ENCODE assay signal across 8 mouse cellular contexts in genomic region chr15:80133682-80134449, GRCm38 (mm10). TPM values are rescaled to one million over a fixed set of nuclear protein-coding genes. Genes with fewer than 3 reads are reported as not detected.
DNase-seq lines count a peak whose midpoint lies in the region; ATAC-seq and TF ChIP-seq lines count a peak whose summit lies in the region.

No protein-coding gene starts in this region.

- H3K9ac ChIP-seq in heart, postnatal 0 days (replicated peaks; ENCODE audit: low read depth, low read length): peak overlapping the region; percentile 81

- H3K4me2 ChIP-seq in heart, postnatal 0 days (ENCODE audit: low read depth, low read length): peak overlapping the region; percentile 70

- DNase-seq in ovary, postnatal 36 days (ENCODE audit: low spot score): peak; percentile 26
- DNase-seq in ovary, adult 18-20 months (ENCODE audit: low spot score): no peak
- no peak for DNase-seq in embryonic facial prominence, embryonic 10.5 days (ENCODE audit: low spot score)
- peak; percentile 37 for DNase-seq in heart, postnatal 0 days (ENCODE audit: low spot score)
- no peak for DNase-seq in limb, embryonic 10.5 days (ENCODE audit: low spot score)
- DNase-seq in yolk sac, embryonic 10.5 days (ENCODE audit: low spot score): peak; percentile 26
- DNase-seq in adrenal gland, postnatal 25 days: no peak

- peak overlapping the region; percentile 86 for H3K4me3 ChIP-seq in embryonic facial prominence, embryonic 10.5 days
- peak overlapping the region; percentile 73 for H3K4me3 ChIP-seq in heart, postnatal 0 days (ENCODE audit: low read depth, low read length)
- H3K4me3 ChIP-seq in limb, embryonic 10.5 days: peak overlapping the region; percentile 84

- peak; percentile 4; the same call in 1 of the 2 replicates for ATAC-seq in heart, postnatal 0 days (ENCODE audit: insufficient read depth, low read depth)
- ATAC-seq in megakaryocyte-erythroid progenitor cell, adult 5-6 weeks (replicated peaks; ENCODE audit: low FRiP score, low TSS enrichment, poor library complexity, severe bottlenecking): peak; percentile 9; the same call in 1 of the 2 replicates

- no peak for TF ChIP-seq CTCF in heart, postnatal 0 days (IDR thresholded peaks at IDR 0.05; ENCODE audit: low read depth)

- no peaks in the 10 kb centered on the region for H3K27me3 ChIP-seq in embryonic facial prominence, embryonic 10.5 days (replicated peaks; ENCODE audit: low read depth, poor library complexity, severe bottlenecking)
- H3K27me3 ChIP-seq in heart, postnatal 0 days (ENCODE audit: control insufficient read depth, insufficient read depth, low read length): no peaks in the 10 kb centered on the region
- H3K27me3 ChIP-seq in limb, embryonic 10.5 days (ENCODE audit: low read depth, poor library complexity, severe bottlenecking): no peaks in the 10 kb centered on the region

- H3K4me1 ChIP-seq in embryonic facial prominence, embryonic 10.5 days: peaks cover 38% of the 10 kb centered on the region
- H3K4me1 ChIP-seq in heart, postnatal 0 days (ENCODE audit: control insufficient read depth, insufficient read depth): peaks cover 30% of the 10 kb centered on the region
- peaks cover 18% of the 10 kb centered on the region for H3K4me1 ChIP-seq in limb, embryonic 10.5 days

- no peak; the same call in 1 of the 2 replicates for TF ChIP-seq EP300 in heart, postnatal 0 days (IDR thresholded peaks at IDR 0.05; ENCODE audit: low read depth)

- H3K9me3 ChIP-seq in embryonic facial prominence, embryonic 10.5 days: no peaks in the 10 kb centered on the region
- no peaks in the 10 kb centered on the region for H3K9me3 ChIP-seq in heart, postnatal 0 days (replicated peaks; ENCODE audit: control insufficient read depth, low read length)
- H3K9me3 ChIP-seq in limb, embryonic 10.5 days (replicated peaks): no peaks in the 10 kb centered on the region

- peak overlapping the region; percentile 100 for H3K27ac ChIP-seq in embryonic facial prominence, embryonic 10.5 days (replicated peaks)
- H3K27ac ChIP-seq in heart, postnatal 0 days (ENCODE audit: low read depth): peak overlapping the region; percentile 99
- peak overlapping the region; percentile 100 for H3K27ac ChIP-seq in limb, embryonic 10.5 days

- 18% methylated on average over 14 of the region's 14 CpGs for WGBS in embryonic facial prominence, embryonic 10.5 days
- WGBS in heart, postnatal 0 days: 6% methylated on average over 14 of the region's 14 CpGs
- WGBS in limb, embryonic 10.5 days: 31% methylated on average over 14 of the region's 14 CpGs

- peaks cover 23% of the 10 kb centered on the region for H3K36me3 ChIP-seq in embryonic facial prominence, embryonic 10.5 days (replicated peaks)
- H3K36me3 ChIP-seq in heart, postnatal 0 days (replicated peaks; ENCODE audit: control insufficient read depth, insufficient read depth, low read length): no peaks in the 10 kb centered on the region
- H3K36me3 ChIP-seq in limb, embryonic 10.5 days: peaks cover 27% of the 10 kb centered on the region

RNA-seq across cellular contexts. Expression of gene Tab1, which starts 0.9 kb away (rescaled TPM):
- polyA plus RNA-seq in embryonic facial prominence, embryonic 10.5 days (2016; fragmentation: Nextera tagmentation; extraction: Ambion mirVana): 43.3 and 45.3 TPM in 2 replicates
- total RNA-seq in heart, postnatal 0 days (2014; rRNA removed; ENCODE audit: low replicate concordance): 37.3 and 41.2 TPM in 2 replicates
- 25.0 and 29.1 TPM in 2 replicates for polyA plus RNA-seq in heart, postnatal 0 days (2015; fragmentation: Nextera tagmentation; extraction: Ambion mirVana)
- 41.8 and 52.4 TPM in 2 replicates for polyA plus RNA-seq in limb, embryonic 10.5 days (2016; fragmentation: Nextera tagmentation; extraction: Ambion mirVana)
- total RNA-seq in megakaryocyte-erythroid progenitor cell, adult 5-6 weeks (2014; fragmentation: Nextera tagmentation): 34.4 and 68.3 TPM in 2 replicates
- 13.8 and 20.4 TPM in 2 replicates for total RNA-seq in megakaryocyte-erythroid progenitor cell, adult 5-6 weeks (2017)
- total RNA-seq in adrenal gland, postnatal 25 days (2021): 20.5 and 26.7 TPM in 2 replicates

RNA-seq across cellular contexts. Expression of gene Mgat3, which starts 39.7 kb away (rescaled TPM):
- 6.3 and 7.6 TPM in 2 replicates for polyA plus RNA-seq in embryonic facial prominence, embryonic 10.5 days (2016; fragmentation: Nextera tagmentation; extraction: Ambion mirVana)
- 0.89 and 1.9 TPM in 2 replicates for total RNA-seq in heart, postnatal 0 days (2014; rRNA removed; ENCODE audit: low replicate concordance)
- polyA plus RNA-seq in heart, postnatal 0 days (2015; fragmentation: Nextera tagmentation; extraction: Ambion mirVana): 0.23 and 0.47 TPM in 2 replicates
- 4.0 and 5.3 TPM in 2 replicates for polyA plus RNA-seq in limb, embryonic 10.5 days (2016; fragmentation: Nextera tagmentation; extraction: Ambion mirVana)
- total RNA-seq in megakaryocyte-erythroid progenitor cell, adult 5-6 weeks (2014; fragmentation: Nextera tagmentation): not detected in 2 replicates
- not detected in 2 replicates for total RNA-seq in megakaryocyte-erythroid progenitor cell, adult 5-6 weeks (2017)
- 5.9 and 7.4 TPM in 2 replicates for total RNA-seq in adrenal gland, postnatal 25 days (2021)

RNA-seq across cellular contexts. Expression of gene Rpl3, which starts 42.2 kb away (rescaled TPM):
- 1,034 and 1,049 TPM in 2 replicates for polyA plus RNA-seq in embryonic facial prominence, embryonic 10.5 days (2016; fragmentation: Nextera tagmentation; extraction: Ambion mirVana)
- total RNA-seq in heart, postnatal 0 days (2014; rRNA removed; ENCODE audit: low replicate concordance): 763 and 766 TPM in 2 replicates
- 480 and 487 TPM in 2 replicates for polyA plus RNA-seq in heart, postnatal 0 days (2015; fragmentation: Nextera tagmentation; extraction: Ambion mirVana)
- 1,077 and 1,189 TPM in 2 replicates for polyA plus RNA-seq in limb, embryonic 10.5 days (2016; fragmentation: Nextera tagmentation; extraction: Ambion mirVana)
- 2,690 and 2,775 TPM in 2 replicates for total RNA-seq in megakaryocyte-erythroid progenitor cell, adult 5-6 weeks (2014; fragmentation: Nextera tagmentation)
- total RNA-seq in megakaryocyte-erythroid progenitor cell, adult 5-6 weeks (2017): 3,160 and 3,275 TPM in 2 replicates
- total RNA-seq in adrenal gland, postnatal 25 days (2021): 485 and 642 TPM in 2 replicates

RNA-seq across cellular contexts. Expression of gene Syngr1, which starts 42.7 kb away (rescaled TPM):
- polyA plus RNA-seq in embryonic facial prominence, embryonic 10.5 days (2016; fragmentation: Nextera tagmentation; extraction: Ambion mirVana): 5.9 and 7.0 TPM in 2 replicates
- 104 and 144 TPM in 2 replicates for total RNA-seq in heart, postnatal 0 days (2014; rRNA removed; ENCODE audit: low replicate concordance)
- 140 and 150 TPM in 2 replicates for polyA plus RNA-seq in heart, postnatal 0 days (2015; fragmentation: Nextera tagmentation; extraction: Ambion mirVana)
- 1.4 and 3.2 TPM in 2 replicates for polyA plus RNA-seq in limb, embryonic 10.5 days (2016; fragmentation: Nextera tagmentation; extraction: Ambion mirVana)
- 12.7 and 18.1 TPM in 2 replicates for total RNA-seq in megakaryocyte-erythroid progenitor cell, adult 5-6 weeks (2014; fragmentation: Nextera tagmentation)
- total RNA-seq in megakaryocyte-erythroid progenitor cell, adult 5-6 weeks (2017): 5.9 and 7.0 TPM in 2 replicates
- total RNA-seq in adrenal gland, postnatal 25 days (2021): 22.2 and 27.6 TPM in 2 replicates

Comparison
In these comparisons a context has a peak if more than half of its experiments do, and no peak if none do; other contexts are left out.
1. DNase-seq: peak in ovary, postnatal 36 days (single experiment), heart, postnatal 0 days (single experiment) and yolk sac, embryonic 10.5 days (single experiment); none in ovary, adult 18-20 months (single experiment), embryonic facial prominence, embryonic 10.5 days (single experiment), limb, embryonic 10.5 days (single experiment) and adrenal gland, postnatal 25 days (single experiment).
2. Peak in every context shown above with its lines, with median percentiles within 50 percentile points of each other: H3K27ac ChIP-seq and H3K4me3 ChIP-seq.